Mouse (Mus musculus) right cerebral cortex, postnatal 25 days (tissue): Measurements from ENCODE around the gene Tspan5.

ENCODE experiments used
- DNase-seq: peaks from one replicate; pipeline ENCODE4 v3.0.0; 2022

Gene Tspan5

DNA sequence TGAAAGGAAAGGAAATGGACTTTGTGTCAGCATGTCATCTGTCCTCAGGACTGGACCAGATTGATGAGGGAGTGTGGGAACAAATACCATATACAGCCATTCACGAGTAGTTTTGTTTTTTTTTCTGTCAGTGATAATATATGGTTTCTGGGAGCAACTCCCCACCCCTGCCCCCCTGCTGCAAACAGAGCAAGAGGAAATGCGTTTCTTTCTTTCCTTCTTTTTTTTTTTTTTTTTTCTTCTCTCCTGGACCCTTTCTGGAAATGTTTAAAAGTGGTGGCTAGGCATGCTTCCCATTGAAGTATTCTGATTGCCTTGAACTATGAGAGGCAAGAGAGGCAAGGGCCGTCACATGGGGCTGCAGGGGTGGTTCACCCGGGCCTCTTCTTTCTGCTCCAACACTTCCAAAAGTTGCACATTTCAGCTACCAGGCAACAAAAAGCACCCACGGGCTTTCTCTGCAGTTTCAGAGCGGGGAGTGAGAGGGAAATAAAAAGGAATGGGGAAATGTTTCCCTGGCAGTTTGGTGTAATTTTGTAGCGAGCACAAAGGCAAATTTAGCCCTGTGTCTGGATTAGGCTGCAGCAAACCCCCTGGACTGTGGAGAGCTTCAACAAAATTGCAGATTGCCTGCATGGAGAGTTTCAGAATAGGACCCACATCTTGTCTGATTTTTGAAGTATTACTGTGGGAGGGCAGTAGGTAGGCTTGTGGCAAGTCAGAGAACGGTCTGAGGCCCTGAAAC is 2.2 kb downstream of the Tspan5 start:
- no peak for DNase-seq

DNA sequence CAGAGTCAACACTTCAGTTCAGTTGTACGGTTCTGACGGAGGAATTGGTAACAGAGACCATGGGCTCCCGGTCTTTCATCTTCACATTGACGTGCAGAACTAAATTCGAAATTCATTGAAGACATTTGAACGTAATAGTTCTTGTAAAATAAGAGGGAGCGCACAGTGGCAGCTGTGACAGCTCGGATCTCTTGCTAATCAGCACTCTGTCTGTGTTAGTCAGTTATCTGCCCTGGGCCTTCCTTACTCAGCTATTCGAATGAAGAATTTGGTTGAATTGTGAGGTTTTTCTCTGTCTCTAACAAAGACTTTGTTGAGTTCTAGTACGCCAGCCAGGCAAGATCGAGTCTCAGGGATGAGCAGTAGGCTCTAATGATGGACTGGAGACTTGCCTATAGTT is 3.1 kb downstream of the Tspan5 start:
- no peak for DNase-seq

DNA sequence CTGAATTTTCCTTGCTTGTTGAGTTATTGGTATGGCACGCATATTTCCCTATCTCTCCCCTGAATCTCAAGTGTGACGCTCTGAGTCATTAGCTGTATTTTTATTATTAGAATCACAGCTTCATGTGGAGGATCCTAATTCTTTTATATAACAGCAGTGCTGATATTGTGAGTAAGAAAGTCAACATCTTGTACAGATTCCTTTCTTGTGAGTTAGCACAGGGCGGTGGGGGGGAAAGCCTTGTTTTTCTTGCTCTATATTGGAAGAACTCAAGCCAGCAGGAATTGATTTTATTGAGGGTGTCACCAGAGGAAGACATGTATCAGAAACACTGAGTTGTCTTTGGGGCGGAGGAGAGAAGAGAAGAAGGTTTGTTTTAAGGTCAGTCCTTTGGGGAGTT is 3.6 kb downstream of the Tspan5 start:
- no peak for DNase-seq

DNA sequence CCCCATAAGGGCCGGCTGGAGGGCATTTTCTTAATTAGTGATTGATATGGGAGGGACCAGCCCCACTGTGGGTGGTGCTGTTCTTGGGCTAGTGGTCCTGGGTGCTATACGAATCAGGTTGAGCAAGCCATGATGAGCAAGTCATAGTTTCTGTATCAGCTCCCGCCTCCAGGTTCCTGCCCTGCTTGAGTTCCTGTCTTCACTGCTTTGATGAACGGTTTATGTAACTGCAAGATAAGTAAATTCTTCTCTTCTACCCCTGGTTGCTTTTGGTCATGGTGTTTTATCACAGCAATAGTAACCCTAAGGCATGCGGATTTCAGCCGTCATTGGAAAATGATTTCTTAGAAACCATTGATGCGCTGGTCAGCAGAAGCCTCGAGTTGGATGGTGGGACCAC is 4.6 kb downstream of the Tspan5 start:
- no peak for DNase-seq

DNA sequence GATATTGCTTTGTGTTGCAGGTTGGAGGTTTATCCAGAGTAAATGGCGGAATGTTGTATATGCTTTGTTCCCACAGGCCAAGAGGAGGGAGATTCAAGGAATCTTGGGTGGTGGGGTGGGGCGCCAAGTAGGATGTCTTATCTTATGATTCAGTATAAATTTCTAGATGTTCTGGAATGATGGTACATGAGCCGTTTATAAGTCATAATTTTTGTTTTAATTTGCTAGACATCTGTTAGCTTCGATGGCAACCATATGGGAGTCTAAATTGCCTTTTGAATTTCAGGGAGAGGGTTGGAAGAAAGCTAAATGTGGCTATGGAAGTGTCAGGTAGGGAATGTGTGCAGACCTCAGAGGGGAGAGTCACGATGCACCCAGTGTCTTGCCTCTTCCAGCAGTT is 5.0 kb downstream of the Tspan5 start:
- no peak for DNase-seq

DNA sequence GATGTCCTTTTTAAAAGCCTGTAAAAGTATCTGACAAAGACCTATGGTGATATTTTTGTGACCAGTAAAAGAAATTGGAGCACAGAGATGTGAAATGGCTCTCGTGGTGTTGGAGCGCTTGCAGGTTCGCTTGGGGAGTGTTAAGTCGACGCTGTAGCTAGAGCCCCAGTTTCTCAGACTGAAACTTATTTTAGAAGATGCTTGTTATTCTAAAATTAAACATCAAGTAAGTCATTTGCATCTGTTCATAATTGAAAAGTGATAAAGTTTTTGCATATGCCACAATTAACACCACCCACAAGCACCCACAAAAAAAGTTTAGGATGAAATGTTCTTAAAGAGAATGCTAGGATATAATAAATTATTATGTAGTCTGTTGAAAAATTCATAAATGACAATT is 6.0 kb downstream of the Tspan5 start:
- DNase-seq = no peak

DNA sequence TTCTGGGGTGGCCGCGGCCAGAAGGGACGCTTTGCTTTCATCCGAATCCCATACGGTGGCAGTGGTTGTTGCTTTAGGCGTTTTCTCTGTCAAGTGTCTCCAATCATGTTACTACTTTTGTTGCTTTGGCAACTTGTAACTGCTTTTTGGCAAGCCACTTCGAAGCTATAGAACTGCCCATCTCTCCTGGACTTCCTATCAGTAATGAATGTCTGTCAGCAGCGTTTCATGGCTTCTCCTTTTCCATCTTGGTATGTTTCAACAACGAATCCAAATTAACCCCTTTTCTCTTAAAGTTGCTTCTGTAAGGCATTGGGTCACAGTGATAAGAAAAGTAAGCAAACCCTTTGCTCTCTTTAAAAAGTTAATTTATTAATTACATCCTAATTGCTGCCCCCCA is 7.7 kb downstream of the Tspan5 start:
- no peak for DNase-seq

DNA sequence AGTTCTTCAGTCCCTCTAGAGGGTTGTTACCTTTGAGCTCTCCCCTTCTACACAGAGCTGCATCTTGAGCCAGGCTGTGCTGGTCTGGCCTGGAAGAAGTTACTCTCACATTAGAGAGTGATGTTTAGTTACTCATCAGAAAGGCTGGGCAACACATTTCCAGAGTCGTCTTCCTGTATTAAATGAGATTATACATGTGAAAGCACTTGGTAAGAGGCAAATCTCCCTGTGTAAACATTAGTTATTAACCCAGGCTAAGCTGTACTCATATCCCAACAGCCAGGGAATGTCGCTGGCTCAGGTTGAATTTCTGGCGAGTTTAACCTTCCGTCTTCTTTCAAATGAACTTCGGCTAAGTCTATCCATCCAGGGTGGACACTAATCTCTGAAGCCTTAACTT is 9.3 kb downstream of the Tspan5 start:
- DNase-seq = no peak

DNA sequence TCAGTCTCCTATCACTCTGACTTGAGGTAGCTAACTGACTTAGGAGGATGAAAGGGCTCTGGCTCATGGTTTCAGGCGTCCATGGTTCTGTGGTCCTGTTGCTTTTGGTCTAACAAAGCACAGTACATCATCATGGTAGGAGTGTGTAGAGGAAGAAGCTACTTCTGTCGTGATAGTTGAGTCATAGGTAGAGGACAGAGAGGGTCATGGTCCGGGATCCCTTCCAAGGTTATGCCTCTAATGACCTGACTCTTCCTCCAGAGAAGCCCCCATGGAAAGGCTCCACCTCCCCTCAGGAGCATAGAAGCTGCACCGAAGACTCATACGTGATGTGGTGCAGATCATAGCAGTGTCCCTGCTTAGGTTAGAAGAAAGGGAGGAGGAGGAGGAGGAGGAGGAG is 10.1 kb downstream of the Tspan5 start:
- DNase-seq = no peak

DNA sequence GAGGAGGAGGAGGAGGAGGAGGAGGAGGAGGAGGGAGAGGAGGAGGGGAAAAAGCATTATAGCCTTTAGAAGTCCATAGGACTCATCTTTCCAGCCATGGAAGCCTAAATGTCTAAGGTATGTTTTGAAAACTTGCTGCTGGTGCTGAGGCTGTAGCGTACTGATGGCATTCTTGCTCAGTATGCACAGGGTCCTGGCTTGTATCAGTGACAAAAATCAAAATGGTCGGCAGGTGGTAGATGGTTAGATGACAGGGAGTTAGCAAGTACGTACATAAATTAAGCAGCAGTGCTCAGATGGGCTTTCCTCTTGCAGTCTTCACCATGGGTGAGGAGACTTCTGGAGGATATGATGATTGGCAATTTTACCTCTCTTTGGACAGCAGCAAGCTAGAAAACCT is 10.8 kb downstream of the Tspan5 start:
- DNase-seq = no peak

DNA sequence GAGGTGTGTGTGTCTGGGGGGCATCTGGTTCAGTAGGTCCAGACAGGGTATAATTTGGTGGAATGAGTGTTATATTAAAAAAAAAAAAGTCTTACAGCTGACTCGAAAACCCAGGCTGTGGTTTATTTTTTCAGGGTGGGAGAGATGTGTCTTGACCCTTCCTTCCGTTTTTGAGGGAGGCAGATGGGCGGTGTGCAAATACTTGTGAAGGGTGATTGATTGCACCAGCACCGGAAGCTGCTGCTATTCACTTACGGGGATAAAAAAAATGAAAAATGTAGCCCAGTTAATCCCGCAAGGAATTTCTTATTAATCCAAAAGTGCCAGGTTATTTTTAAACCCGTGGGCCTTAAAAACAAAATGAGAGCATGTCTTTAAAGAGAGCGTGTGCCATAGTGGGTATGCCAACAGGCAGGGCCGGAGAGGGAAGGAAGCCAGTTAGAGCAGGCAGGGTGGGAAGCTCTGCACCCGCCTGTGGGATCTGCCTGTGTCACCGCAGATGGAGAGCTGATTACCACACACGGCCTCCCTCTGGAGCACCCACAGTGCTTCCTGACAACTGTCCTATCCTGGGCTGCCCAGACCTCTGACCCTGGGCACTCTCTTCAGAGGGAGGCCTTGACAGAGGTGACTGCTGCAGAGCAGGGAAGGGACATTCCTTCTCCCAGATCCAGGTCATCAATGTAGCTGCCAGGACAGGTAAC is 11.3 kb downstream of the Tspan5 start:
- DNase-seq = no peak

DNA sequence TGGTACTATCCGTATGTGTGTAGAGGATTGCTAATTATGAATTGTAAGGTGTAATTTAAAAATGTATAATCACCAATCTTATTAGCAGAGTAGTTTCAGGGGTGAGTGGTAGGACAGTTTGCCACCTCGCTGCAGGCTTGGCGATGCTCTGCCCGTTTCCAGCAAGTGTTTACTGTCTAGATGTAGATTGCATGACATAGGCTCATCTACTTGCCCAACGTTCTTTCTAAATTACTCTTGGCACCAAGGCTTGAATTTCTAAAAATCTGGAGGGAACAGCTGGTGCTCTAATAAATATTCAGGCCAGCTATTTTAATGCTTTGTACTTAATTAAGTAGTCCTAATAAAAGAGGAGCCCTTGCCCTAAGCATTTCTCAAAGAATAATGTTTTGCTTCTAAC is 12.3 kb downstream of the Tspan5 start:
- DNase-seq = no peak

DNA sequence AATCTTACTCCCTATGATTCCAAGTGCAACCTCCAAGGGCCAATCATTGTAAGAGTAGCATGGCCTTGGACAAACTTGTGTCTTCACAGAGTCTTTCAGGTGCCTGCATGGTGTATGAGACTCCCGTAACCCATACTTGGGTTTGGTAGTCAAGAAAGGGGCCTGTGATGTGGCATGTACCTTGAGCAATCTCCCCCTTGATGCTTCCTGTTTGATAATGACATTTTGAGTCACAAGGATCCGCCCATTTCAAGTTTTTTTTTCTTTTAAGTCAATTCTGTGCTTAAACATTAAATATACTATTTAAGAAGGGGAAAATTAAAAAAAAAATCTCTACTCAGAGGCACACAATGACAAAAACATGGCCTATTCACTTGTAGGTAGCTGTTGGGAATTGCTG is 15.3 kb downstream of the Tspan5 start:
- no peak for DNase-seq

DNA sequence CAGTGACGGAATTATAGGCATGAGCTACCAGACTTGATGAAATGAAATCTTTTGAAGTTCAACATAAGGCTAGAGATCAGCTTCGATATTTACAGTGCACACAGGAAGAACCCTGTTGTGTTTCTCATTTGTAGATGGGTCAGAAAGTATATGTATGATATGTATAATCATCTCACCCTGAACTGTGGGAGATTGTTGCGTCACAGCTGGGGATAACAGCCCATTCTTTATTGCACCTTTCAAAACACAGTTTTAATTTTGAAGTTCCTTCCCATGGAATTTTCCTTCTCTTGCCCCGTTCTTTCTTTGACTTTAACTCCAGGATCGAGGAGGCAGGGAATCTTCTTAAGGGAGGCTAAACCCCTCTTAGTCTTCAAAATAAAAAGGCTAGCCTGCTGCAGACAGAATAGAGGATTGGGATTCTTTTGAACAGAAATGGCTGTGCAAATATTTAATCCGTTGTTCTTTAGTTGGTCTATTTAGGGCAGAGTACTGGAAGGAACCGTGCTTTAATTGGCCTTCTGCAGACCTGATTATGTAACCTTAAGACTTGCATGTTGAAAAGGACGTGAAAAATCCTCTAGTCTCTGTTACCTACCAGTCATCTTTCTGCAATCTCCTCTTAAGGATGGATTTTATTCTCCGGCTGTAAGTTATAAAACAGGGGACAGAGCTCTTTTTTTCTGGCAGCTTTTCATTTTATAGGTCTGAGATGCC is 18.1 kb downstream of the Tspan5 start:
- no peak for DNase-seq

DNA sequence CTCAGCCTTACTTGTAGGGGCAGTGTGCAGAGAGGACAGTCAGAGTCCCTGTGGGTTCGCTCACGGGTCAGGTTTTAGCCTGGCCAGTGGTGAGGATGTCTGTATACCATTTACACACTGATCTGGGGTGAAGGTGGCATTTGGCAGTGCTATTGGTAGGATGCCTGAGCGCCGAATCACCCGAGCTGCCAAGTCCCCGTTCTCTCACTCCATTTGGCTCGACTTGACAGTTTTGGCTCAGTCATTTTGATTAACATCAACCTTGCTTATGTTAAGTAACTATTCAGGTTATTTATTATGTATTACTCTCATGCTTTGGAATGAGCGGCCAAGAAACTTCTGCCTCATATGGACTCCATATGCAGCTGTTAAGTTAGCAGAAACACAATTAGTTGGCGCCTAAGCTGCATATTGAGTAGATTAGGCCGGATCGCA is 18.7 kb downstream of the Tspan5 start:
- DNase-seq = no peak

DNA sequence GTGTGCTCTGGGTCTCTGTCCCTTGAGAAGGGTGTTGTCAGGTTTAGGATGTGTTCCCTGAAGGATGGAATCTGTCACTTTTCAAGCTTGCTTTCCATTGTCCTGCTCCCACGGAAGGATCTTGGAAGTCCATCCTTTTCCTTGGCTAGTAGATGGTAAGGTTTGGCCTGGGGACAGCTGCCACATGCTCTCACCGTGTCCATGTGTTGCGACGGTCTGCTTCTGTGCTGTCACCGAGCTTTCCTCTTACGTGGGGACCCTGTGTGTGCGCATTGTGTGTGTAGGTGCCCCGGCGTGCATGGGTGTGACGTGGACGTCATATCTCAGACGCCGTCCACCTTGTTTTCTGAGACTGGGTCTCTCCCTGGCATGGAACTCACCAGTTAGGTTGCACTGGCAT is 19.5 kb downstream of the Tspan5 start:
- no peak for DNase-seq

DNA sequence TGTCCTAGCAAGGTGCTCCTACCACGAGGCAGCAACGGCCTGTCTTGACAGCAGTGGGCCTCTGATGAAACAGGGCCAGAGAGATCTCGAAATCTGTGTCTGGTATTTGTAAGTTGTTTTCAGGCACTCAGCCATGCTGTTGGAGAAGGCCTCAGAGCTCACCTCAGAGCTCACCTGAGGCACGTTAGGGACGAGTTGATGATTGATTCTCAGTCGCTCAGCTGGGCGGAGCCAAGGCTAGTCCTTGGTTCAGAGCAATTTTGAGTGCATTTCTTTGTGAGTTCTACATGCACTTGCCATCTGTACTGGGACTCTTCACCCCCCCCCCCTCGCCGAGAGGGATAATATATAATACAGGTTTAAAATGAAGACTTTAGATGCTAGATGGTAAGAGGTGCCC is 21.9 kb downstream of the Tspan5 start:
- no peak for DNase-seq

DNA sequence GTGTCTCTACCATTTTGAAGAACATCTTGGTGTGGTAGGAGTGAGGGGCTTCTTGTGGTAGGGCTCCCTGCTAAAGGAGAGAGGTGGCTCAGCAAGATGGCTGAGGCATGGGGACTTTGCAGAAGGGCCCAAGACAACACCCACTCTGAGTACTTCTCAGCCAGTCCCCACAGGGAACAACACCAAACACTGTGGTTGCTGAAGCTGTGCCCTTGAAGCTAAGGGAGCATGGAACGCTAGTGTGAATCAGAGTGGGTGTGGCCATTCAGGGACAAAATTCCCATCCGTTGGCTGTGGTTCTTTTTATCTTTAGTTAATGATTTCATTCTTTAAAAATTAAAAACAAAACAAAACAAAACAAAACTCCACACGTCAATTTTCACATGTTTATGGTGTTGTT is 22.8 kb downstream of the Tspan5 start:
- no peak for DNase-seq

DNA sequence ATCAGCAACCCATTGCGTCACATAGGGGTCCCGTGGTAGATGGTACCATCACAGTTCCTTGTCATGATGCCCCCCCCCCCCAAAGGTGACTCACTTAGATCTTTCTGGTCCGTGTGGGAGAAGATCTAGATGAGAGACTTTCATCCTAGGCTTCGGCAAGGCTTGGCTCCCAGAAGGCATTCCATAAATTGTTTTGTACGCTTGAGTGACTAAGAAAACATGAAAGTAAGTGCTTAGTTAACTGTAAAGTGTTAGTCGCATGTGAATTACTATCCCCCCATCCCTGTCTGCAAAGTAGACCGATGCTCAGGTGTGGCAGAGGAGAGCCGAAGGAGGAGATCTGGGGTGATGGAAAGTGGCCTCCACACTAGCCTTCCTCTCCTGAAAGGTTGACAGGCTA is 25.0 kb downstream of the Tspan5 start:
- DNase-seq = no peak

DNA sequence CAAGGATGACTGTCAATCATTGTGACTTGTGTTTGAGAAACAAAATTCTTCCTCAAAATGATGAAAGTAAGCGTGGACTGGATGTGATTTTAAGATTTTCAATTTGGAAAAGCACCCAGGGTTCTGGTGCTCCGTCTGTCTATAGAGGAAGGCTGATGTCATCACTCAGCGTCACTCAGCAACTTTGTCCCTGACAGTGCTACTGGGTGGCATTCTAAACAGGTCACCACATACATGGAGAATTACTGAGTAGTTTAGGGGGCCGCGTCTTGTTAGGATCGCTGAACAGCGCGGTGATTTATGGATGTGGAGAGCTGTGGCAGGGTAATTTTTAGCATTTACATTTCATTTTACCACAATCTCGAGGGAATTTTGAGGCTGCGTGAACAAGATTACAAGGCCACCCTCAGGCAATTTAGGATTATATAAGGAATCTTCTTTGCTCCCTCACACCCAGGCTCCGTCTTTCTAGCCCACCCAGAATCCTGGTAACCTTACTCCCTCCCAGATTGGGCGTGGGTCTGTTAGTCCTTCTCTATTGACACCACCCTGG is 26.6 kb downstream of the Tspan5 start:
- no peak for DNase-seq

DNA sequence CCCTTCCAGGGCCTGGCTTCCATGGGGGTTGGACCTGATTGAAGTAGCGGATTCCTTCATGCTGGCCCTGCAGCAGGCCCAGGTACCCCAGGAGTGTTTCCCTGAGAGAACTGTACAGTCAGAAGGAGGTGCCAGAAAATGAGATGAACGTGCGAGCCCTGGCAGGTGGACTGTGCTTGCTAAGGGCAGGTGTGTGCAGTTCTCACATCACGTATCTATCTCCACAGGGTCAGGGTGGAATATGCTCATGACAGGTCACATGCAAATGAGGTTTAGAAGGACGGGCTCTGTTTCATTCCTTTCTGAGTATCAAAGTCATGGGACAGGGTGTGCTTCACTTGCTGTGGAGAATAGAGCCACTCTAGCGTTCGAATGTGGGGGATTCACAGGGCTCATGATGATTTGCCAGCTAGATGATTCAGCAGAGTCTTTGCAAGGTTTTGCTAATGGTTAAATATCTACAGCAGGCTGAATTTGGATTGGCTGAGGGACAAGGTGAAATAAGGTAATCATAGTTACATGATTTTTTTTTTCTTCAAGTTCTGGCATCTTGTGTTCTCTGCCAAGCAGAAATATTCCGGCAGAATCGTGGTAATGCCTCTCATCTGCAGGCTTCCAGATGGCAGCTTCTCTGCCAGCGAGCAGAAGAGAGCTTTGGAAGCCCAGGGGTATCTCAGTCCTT is 28.8 kb downstream of the Tspan5 start:
- no peak for DNase-seq

DNA sequence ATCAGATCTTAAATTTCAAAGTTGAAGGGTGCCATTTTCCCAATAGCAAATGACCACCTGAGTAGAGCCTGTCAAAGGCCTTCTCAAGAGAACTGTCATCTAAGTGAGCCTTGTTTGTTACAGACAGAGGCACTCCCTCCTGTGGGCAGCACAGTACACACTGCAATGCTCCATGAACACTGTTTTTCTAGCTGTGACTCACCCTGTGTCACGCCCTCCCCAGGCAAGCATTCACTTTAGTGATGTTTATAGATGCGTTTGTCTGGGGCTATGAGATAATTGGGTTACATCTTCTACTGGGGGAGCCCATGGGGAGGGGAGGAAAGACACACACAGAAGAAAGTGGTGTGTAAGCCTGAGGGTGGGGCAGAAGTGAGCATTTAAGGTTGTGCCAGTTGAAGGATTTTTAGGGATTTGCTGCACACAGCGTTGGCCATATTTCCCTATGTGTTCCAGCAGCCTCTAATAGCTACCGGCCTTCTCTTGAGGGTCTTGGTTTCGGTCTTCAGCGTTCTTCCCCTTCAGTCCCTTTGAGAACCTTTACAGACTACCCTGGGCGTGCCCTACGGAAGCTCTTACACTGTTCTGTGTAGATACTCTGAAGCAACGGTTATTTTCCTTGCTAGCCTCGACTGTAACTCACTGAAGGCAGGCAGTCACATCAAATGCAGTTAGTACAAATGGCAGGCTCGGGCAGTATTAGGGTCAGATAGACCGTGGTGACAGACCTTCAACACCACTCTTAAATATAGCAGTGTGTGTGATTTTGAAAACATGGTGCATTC is 29.7 kb downstream of the Tspan5 start:
- no peak for DNase-seq
